Mouse (Mus musculus): ENCODE data around the gene Mtrex. TPM values are rescaled to one million over a fixed set of nuclear protein-coding genes. Genes with fewer than 3 reads are reported as not detected.

Mtrex gene
- polyA plus RNA-seq, 1 experiment: 20.5 TPM

GRCm38 (mm10) chr13:112859574-112860134 lies 67.5 kb downstream of the Mtrex start:
- H3K27ac ChIP-seq (replicated peaks; ENCODE audit: low read depth, low read length): no peak overlapping the region

GRCm38 (mm10) chr13:112857921-112858320 lies 69.3 kb downstream of the Mtrex start:
- Histone ChIP-seq H3K4me3 (ENCODE audit: insufficient read depth, low read depth, low read length) (no peak overlapping the region), H3K27ac (replicated peaks; ENCODE audit: low read depth, low read length) (no peak overlapping the region), H3K4me1 (ENCODE audit: control insufficient read depth, insufficient read depth, insufficient read length, low read length) (no peaks in the 10 kb centered on the region)

More at GRCm38 (mm10) chr13:112859574-112860134, 67.5 kb downstream of the Mtrex start:
- Histone ChIP-seq H3K4me1 (ENCODE audit: control insufficient read depth, insufficient read depth, insufficient read length, low read length) (no peaks in the 10 kb centered on the region), H3K4me3 (ENCODE audit: insufficient read depth, low read depth, low read length) (no peak overlapping the region)

- no peak overlapping the region for H3K4me3 ChIP-seq (ENCODE audit: insufficient read depth, low read depth, low read length)
- no peaks in the 10 kb centered on the region for H3K4me1 ChIP-seq (ENCODE audit: control insufficient read depth, insufficient read depth, insufficient read length, low read length)
- H3K27ac ChIP-seq (replicated peaks; ENCODE audit: low read depth, low read length): no peak overlapping the region
Observed at GRCm38 (mm10) chr13:112854402-112854801, 72.8 kb downstream of the Mtrex start.

GRCm38 (mm10) chr13:112853710-112854316 lies 73.4 kb downstream of the Mtrex start:
- Histone ChIP-seq H3K4me1 (ENCODE audit: control insufficient read depth, insufficient read depth, insufficient read length, low read length) (no peaks in the 10 kb centered on the region), H3K4me3 (ENCODE audit: insufficient read depth, low read depth, low read length) (no peak overlapping the region), H3K27ac (replicated peaks; ENCODE audit: low read depth, low read length) (no peak overlapping the region)

GRCm38 (mm10) chr13:112845931-112846330 lies 81.3 kb downstream of the Mtrex start:
- Histone ChIP-seq H3K4me3 (ENCODE audit: insufficient read depth, low read depth, low read length) (no peak overlapping the region), H3K27ac (replicated peaks; ENCODE audit: low read depth, low read length) (no peak overlapping the region)

GRCm38 (mm10) chr13:112840241-112841087 lies 86.7 kb downstream of the Mtrex start:
- H3K4me1 ChIP-seq (ENCODE audit: control insufficient read depth, insufficient read depth, insufficient read length, low read length): peaks cover 2% of the 10 kb centered on the region; the same call in 1 of the 2 replicates
- H3K4me3 ChIP-seq (ENCODE audit: insufficient read depth, low read depth, low read length): no peak overlapping the region
- H3K27ac ChIP-seq (replicated peaks; ENCODE audit: low read depth, low read length): no peak overlapping the region

More at GRCm38 (mm10) chr13:112845931-112846330, 81.3 kb downstream of the Mtrex start:
- no peaks in the 10 kb centered on the region for H3K4me1 ChIP-seq (ENCODE audit: control insufficient read depth, insufficient read depth, insufficient read length, low read length)

GRCm38 (mm10) chr13:112838562-112839232 lies 88.5 kb downstream of the Mtrex start:
- peaks cover 2% of the 10 kb centered on the region; the same call in 1 of the 2 replicates for H3K4me1 ChIP-seq (ENCODE audit: control insufficient read depth, insufficient read depth, insufficient read length, low read length)
- H3K4me3 ChIP-seq (ENCODE audit: insufficient read depth, low read depth, low read length): no peak overlapping the region
- no peak overlapping the region for H3K27ac ChIP-seq (replicated peaks; ENCODE audit: low read depth, low read length)

- Histone ChIP-seq H3K4me3 (ENCODE audit: insufficient read depth, low read depth, low read length) (no peak overlapping the region), H3K27ac (replicated peaks; ENCODE audit: low read depth, low read length) (no peak overlapping the region), H3K4me1 (ENCODE audit: control insufficient read depth, insufficient read depth, insufficient read length, low read length) (peaks cover 2% of the 10 kb centered on the region)
Observed at GRCm38 (mm10) chr13:112837621-112838155, 89.5 kb downstream of the Mtrex start.

GRCm38 (mm10) chr13:112836951-112837350 lies 90.2 kb downstream of the Mtrex start:
- no peak overlapping the region for H3K4me3 ChIP-seq (ENCODE audit: insufficient read depth, low read depth, low read length)
- peaks cover 2% of the 10 kb centered on the region for H3K4me1 ChIP-seq (ENCODE audit: control insufficient read depth, insufficient read depth, insufficient read length, low read length)
- no peak overlapping the region for H3K27ac ChIP-seq (replicated peaks; ENCODE audit: low read depth, low read length)

- H3K4me1 ChIP-seq (ENCODE audit: control insufficient read depth, insufficient read depth, insufficient read length, low read length): peaks cover 2% of the 10 kb centered on the region
- no peak overlapping the region for H3K4me3 ChIP-seq (ENCODE audit: insufficient read depth, low read depth, low read length)
- no peak overlapping the region for H3K27ac ChIP-seq (replicated peaks; ENCODE audit: low read depth, low read length)
Observed at GRCm38 (mm10) chr13:112835113-112835512, 92.1 kb downstream of the Mtrex start.

GRCm38 (mm10) chr13:112833895-112834263 lies 93.3 kb downstream of the Mtrex start:
- Histone ChIP-seq H3K4me1 (ENCODE audit: control insufficient read depth, insufficient read depth, insufficient read length, low read length) (peaks cover 2% of the 10 kb centered on the region), H3K4me3 (ENCODE audit: insufficient read depth, low read depth, low read length) (no peak overlapping the region), H3K27ac (replicated peaks; ENCODE audit: low read depth, low read length) (no peak overlapping the region)

- H3K27ac ChIP-seq (replicated peaks; ENCODE audit: low read depth, low read length): no peak overlapping the region
- peaks cover 2% of the 10 kb centered on the region for H3K4me1 ChIP-seq (ENCODE audit: control insufficient read depth, insufficient read depth, insufficient read length, low read length)
- no peak overlapping the region for H3K4me3 ChIP-seq (ENCODE audit: insufficient read depth, low read depth, low read length)
Observed at GRCm38 (mm10) chr13:112833253-112833894, 93.8 kb downstream of the Mtrex start.

GRCm38 (mm10) chr13:112832589-112832988 lies 94.6 kb downstream of the Mtrex start:
- Histone ChIP-seq H3K4me1 (ENCODE audit: control insufficient read depth, insufficient read depth, insufficient read length, low read length) (peaks cover 1% of the 10 kb centered on the region), H3K4me3 (ENCODE audit: insufficient read depth, low read depth, low read length) (no peak overlapping the region), H3K27ac (replicated peaks; ENCODE audit: low read depth, low read length) (no peak overlapping the region)

- Histone ChIP-seq H3K27ac (replicated peaks; ENCODE audit: low read depth, low read length) (no peak overlapping the region), H3K4me3 (ENCODE audit: insufficient read depth, low read depth, low read length) (no peak overlapping the region), H3K4me1 (ENCODE audit: control insufficient read depth, insufficient read depth, insufficient read length, low read length) (no peaks in the 10 kb centered on the region; the same call in 1 of the 2 replicates)
Observed at GRCm38 (mm10) chr13:112829619-112830018, 97.6 kb downstream of the Mtrex start.
